Mouse (Mus musculus): ENCODE data around the gene Mapk3.
A peak's percentile ranks its signal among the peaks of the same experiment; 100 is the strongest.

Gene Mapk3

GRCm38 (mm10) chr7:126806956-126807355 lies 47.6 kb downstream of the Mapk3 start:
- no peak for DNase-seq

- no peak for DNase-seq
Observed at GRCm38 (mm10) chr7:126807405-126807804, 48.0 kb downstream of the Mapk3 start.

- DNase-seq, result peak; percentile 82
Observed at GRCm38 (mm10) chr7:126808703-126809455, 49.5 kb downstream of the Mapk3 start.

- no peak for DNase-seq
Observed at GRCm38 (mm10) chr7:126809723-126810369, 50.4 kb downstream of the Mapk3 start.

All from right cerebral cortex, postnatal 14 days (tissue).